Mouse (Mus musculus) neutrophil, adult 5-6 weeks (primary cell): ENCODE measurements at regions not wholly inside any gene's neighbourhood (a gene's known extent, or its start where the extent isn't known, plus 50 kb on each side); places are given as distances from the start of the nearest gene placed in this dataset.

Experiments
- ATAC-seq: fragments of 151-379, 151-347 bp; 2 replicates; pipeline ENCODE4 v1.8.0; 2017; ENCODE audit warnings: mild to moderate bottlenecking, moderate TSS enrichment; ENCODE audit not compliant: insufficient number of reproducible peaks, poor library complexity, low FRiP score, severe bottlenecking; ENCODE audit errors: extremely low read depth

DNA sequence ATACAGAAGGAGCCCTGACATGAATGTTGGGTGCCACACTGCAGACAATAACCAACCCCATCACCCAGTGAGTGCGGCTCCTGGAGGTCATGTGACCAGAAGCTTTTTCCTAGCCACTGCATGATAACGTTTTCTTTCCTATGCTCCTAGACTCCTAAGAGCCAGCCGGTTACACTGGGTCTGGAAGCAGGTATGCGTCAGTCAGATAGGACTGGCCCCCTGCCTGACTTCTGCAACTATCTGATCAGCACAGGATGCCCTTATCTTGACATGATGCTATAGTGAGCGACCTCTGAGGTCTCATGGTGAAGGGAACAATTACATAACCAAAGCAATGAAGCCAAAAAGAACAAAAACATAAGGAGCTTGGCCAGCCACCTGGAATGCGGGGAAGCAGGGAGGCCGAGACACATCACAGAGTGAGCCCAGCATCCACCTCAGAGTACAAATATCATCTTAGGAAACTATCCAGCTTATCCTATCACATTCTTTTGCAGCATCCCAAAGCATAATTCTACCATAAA lies 63.2 kb upstream of the Trib2 start:
- ATAC-seq, result no peak
